Mouse (Mus musculus) R1 (cell line): ENCODE results near the gene St5.

ENCODE experiments used
- DNase-seq: peaks from one replicate; pipeline ENCODE4 v3.0.0-alpha.2; 2018; ENCODE audit warnings: low read depth, low spot score

St5 gene

GRCm38 (mm10) chr7:109610348-109610747, 93.1 kb downstream of the St5 start:
- DNase-seq = no peak

- peak; percentile 99 for DNase-seq
Measured at GRCm38 (mm10) chr7:109609565-109610345, 93.7 kb downstream of the St5 start.

- no peak for DNase-seq
Measured at GRCm38 (mm10) chr7:109608831-109609230, 94.6 kb downstream of the St5 start.

GRCm38 (mm10) chr7:109606994-109607610, 96.3 kb downstream of the St5 start:
- DNase-seq = peak; percentile 83

- no peak for DNase-seq
Measured at GRCm38 (mm10) chr7:109602562-109602961, 100.8 kb downstream of the St5 start.

DNA sequence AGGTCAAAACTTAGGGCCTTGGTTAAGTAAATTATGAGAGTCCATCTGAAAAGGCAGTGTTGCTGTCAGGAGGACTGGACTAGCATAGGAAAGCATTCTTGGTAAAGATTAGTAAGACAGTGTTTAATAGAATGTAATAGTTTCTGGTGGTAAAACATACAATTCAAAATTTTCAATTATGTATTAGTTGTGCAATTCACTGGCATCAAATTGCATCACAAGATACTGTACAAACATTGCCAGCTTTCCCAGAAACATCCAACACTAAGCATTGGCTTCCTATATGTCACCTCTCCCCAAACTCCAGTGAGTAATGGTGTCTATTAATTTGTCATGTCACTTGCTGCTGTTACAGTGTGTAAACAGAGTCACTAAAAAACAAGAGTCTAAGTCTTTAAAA, 101.4 kb downstream of the St5 start:
- DNase-seq = no peak

DNA sequence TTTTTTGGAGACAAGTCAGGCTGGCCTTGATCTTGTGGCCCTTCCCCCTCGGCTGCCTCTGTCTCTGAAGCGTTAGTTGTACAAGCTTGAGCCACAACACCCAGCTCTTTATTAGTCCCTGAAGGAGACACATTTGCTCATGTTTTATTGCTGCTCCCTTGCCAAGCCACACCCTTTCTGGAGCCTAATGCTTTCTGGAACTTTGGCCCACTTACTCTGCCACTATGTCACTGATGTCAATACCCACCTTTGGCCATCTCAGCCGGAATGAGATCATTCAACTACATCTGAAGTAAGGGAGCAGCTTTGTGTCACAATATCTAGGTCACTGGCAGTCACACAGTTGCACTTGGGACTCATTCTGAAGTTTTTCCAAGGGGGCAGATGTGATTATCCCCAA, 102.7 kb downstream of the St5 start:
- no peak for DNase-seq

DNA sequence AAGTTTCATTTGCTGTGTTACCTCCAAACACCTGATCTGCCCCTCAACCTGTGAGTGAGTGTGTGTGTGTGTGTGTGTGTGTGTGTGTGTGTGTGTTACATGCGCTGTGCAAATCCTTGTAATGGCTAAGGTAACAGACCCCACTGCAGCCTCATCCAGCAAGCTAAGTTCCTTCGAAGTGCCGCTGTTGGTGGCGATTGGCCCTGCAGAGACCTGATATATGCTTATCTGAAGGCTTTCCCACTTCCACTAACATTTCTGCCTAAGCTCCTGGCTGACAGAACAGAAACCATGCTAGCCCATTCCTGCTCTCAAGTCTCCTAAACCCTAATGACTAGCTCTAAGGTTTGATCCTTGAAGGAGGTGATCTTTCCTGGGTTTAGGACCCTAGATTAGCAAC, 103.4 kb downstream of the St5 start:
- no peak for DNase-seq

GRCm38 (mm10) chr7:109594845-109595531, 108.4 kb downstream of the St5 start:
- no peak for DNase-seq

DNA sequence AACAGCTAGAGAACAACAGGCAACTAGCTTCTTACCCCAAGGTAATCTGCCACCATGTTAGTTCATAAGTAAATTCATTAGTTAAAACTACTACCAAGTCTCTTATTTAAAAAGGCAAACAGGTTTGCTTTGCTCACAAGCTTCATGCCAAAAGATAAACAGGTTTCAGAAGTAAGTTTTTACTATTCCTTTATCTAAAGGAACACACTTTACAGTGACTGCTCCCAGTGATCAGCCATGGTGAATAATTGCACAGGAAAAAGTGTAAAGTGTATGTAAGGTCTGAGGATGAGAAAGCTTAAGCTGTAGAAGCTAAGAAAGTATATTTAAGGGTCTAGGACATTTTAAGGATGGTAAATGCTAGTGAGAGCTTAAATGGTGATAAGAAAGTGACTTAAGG, 109.4 kb downstream of the St5 start:
- DNase-seq = no peak

- no peak for DNase-seq
Measured at GRCm38 (mm10) chr7:109592184-109592583, 111.2 kb downstream of the St5 start.

DNA sequence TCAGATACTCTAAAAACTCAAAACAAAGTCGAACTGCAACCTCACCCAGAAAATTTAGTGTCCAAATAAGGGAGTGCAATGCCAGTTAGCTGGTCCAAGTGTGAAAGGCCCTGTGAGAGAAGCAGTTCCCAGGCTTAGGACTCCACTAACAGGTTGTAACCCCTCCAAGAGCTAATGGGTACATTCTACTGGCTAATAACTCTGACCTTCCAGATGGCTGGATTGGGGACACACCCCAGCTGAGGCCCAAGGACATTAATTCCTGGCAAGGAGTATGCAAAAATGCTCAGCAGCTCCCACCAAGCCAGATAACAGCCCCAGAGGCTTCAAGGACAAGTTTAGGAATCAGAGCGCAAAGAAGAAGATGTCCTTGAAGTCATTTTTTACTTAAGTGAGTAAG, 112.8 kb downstream of the St5 start:
- DNase-seq = peak; percentile 46

DNA sequence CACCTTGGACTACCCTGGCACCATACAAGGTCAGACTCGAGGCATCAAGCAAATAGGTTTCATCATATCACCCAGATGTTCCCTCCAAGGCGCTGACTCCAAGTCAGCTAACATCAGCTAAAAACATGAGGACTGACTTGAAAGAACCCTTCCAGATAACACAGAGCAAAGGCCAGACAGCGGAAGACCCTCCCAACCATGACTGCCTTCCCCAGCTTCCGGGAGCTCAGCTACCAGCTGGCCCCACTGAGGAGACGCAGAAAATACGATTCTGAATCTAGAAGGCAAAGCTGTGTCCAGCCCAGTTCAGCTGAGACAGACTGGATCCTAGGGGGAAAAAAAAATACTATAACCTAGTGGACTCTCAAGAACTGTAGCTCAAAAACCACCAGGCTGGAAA, 114.4 kb downstream of the St5 start:
- DNase-seq = no peak

DNA sequence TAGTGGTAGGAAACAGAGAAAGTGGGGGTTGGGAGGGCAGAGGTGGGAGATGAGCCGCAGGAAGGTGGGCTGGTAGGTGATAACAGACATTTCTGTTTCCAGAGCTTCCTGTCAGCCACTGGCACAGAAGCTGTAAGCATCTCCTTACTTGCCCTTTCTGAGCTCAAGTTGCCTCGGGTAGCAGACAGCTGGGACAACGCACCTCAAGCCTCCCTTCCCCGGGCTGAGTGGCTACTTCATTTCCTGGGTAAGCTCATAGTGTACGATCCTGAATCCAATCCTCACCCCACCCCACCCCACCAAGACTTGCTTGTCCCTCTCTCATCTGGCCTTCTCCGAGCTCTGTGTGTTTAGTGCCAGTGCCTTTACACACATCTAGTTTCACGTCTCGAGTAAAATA, 115.3 kb downstream of the St5 start:
- DNase-seq = no peak

- no peak for DNase-seq
Measured at GRCm38 (mm10) chr7:109584467-109584866, 118.9 kb downstream of the St5 start.

- no peak for DNase-seq
Measured at GRCm38 (mm10) chr7:109580489-109580888, 122.9 kb downstream of the St5 start.

- no peak for DNase-seq
Measured at GRCm38 (mm10) chr7:109579585-109580307, 123.7 kb downstream of the St5 start.

GRCm38 (mm10) chr7:109578880-109579584, 124.4 kb downstream of the St5 start:
- no peak for DNase-seq

- peak; percentile 26 for DNase-seq
Measured at GRCm38 (mm10) chr7:109576321-109577314, 126.8 kb downstream of the St5 start.

GRCm38 (mm10) chr7:109574166-109574565, 129.2 kb downstream of the St5 start:
- DNase-seq = no peak
